Mouse (Mus musculus) embryonic facial prominence, embryonic 12.5 days (tissue): ENCODE measurements around the gene Krt87. TPM values are rescaled to one million over a fixed set of nuclear protein-coding genes. Genes with fewer than 3 reads are reported as not detected.

ENCODE experiments used
- ATAC-seq: fragments of 200-750 bp; cut with Nextera tagmentation; 2 replicates; pipeline ENCODE4 v1.8.0; 2017; ENCODE audit not compliant: insufficient number of reproducible peaks, insufficient read depth, low FRiP score, low TSS enrichment
- H3K27ac ChIP-seq: fragments of 300-500 bp; sonication (generic); 2 replicates; pipeline ENCODE4 v1.5.1; 2016; ENCODE audit warnings: mild to moderate bottlenecking
- H3K27me3 ChIP-seq: fragments of 300-500 bp; sonication (generic); 2 replicates; pipeline ENCODE4 v1.6.1; 2016; ENCODE audit warnings: mild to moderate bottlenecking, moderate library complexity
- H3K36me3 ChIP-seq: fragments of 300-500 bp; sonication (generic); 2 replicates; pipeline ENCODE4 v1.6.1; 2016; ENCODE audit warnings: mild to moderate bottlenecking
- H3K4me1 ChIP-seq: fragments of 300-500 bp; sonication (generic); 2 replicates; pipeline ENCODE4 v1.6.1; 2016
- H3K4me2 ChIP-seq: fragments of 300-500 bp; sonication (generic); replicated peaks from 2 replicates; pipeline ENCODE4 v1.6.1; 2016; ENCODE audit warnings: mild to moderate bottlenecking, moderate library complexity
- H3K4me3 ChIP-seq: fragments of 300-500 bp; sonication (generic); 2 replicates; pipeline ENCODE4 v1.5.1; 2016; ENCODE audit warnings: mild to moderate bottlenecking
- H3K9ac ChIP-seq: fragments of 300-500 bp; sonication (generic); 2 replicates; pipeline ENCODE4 v1.6.1; 2016; ENCODE audit warnings: mild to moderate bottlenecking, moderate library complexity
- H3K9me3 ChIP-seq: fragments of 300-500 bp; sonication (generic); 2 replicates; pipeline ENCODE4 v1.6.1; 2016; ENCODE audit warnings: mild to moderate bottlenecking, moderate library complexity
- WGBS: fragments of 180-500 bp; shearing (Covaris S2); methylation state at CpG from one replicate; pipeline ENCODE4 v1.1.7; 2016; 5-methylcytosine and 5-hydroxymethylcytosine counted together
- polyA plus RNA-seq: library from polyadenylated mRNA; unstranded; fragments of >200 nt; fragmentation: Nextera tagmentation; extraction: Ambion mirVana; gene quantifications from 2 replicates; pipeline ENCODE4 v1.2.1, GENCODE M21; 2016

Gene Krt87
- polyA plus RNA-seq, 1 experiment from 2014 or later: 0.54 TPM

- Histone ChIP-seq H3K4me2 (no peak overlapping the region), H3K27ac (no peak overlapping the region), H3K4me1 (peaks cover 13% of the 10 kb centered on the region; the same call in 1 of the 2 replicates), H3K4me3 (no peak overlapping the region), H3K27me3 (peaks cover 27% of the 10 kb centered on the region), H3K9ac (no peak overlapping the region), H3K9me3 (no peaks in the 10 kb centered on the region), H3K36me3 (no peaks in the 10 kb centered on the region)
- ATAC-seq: no peak
- WGBS: 32% methylated on average over 11 of the region's 11 CpGs
These were observed 23.6 kb downstream of the Krt87 start for GRCm38 (mm10) chr15:101414807-101415565.

DNA sequence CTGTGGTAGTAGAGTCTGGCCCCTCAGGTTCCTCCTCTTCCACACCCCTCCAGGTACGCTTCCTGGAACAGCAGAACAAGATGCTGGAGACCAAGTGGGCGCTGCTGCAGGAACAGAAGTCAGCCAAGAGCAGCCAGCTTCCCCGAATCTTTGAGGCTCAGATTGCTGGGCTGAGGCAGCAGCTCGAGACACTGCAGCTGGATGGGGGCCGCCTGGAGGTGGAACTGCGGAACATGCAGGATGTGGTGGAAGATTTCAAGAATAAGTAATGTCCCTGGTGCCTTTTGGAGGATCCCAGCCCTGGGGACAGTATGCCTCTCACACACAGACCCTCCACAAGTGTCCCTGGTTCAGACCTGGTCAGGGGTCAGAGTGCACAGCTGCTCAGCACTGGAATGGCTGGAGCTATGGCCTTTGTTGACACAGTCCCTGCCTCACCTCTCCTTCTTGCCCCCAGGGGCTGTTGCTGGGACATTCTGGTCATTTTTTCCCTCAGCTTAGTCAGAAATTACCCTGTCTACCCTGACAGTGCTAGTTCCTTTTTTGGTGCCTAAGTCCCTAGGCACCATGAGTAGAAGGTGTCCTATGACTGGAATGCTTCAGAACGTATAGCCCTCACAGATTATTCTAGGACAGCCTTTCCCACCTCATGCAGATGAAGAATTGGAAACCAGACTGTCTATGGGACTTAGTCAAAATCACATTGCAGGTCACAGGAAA lies 24.5 kb downstream of the Krt87 start:
- Histone ChIP-seq H3K4me2 (no peak overlapping the region), H3K36me3 (no peaks in the 10 kb centered on the region), H3K9me3 (no peaks in the 10 kb centered on the region), H3K27me3 (peaks cover 27% of the 10 kb centered on the region), H3K27ac (no peak overlapping the region), H3K9ac (no peak overlapping the region), H3K4me3 (no peak overlapping the region), H3K4me1 (peaks cover 13% of the 10 kb centered on the region; the same call in 1 of the 2 replicates)
- 19% methylated on average over 7 of the region's 7 CpGs for WGBS
- no peak for ATAC-seq

DNA sequence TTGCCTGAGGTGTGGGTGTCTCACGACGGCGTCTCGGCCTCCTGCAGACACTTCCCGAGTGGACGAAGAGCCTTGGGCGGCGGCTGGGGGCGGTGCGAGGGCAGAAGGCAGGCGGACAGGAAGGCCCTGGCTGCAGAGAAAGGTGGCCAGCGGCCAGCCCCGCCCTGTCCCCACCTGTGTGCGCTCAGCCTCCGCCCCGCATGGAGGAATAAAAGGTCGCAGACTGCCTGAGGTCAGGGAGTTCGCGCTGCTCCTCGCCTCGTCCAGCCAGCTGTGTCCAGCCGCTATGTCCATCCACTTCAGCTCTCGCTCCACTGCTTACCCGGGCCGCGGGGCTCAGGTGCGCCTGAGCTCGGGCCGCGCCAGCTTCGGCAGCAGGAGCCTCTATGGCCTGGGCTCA lies 26.4 kb downstream of the Krt87 start:
- Histone ChIP-seq H3K9ac (peak overlapping the region; percentile 19; the same call in 1 of the 2 replicates), H3K27ac (no peak overlapping the region), H3K36me3 (no peaks in the 10 kb centered on the region), H3K4me2 (peak overlapping the region; percentile 29), H3K27me3 (peaks cover 27% of the 10 kb centered on the region), H3K4me1 (peaks cover 13% of the 10 kb centered on the region; the same call in 1 of the 2 replicates), H3K4me3 (no peak overlapping the region), H3K9me3 (no peaks in the 10 kb centered on the region)
- WGBS: 22% methylated on average over 31 of the region's 31 CpGs
- no peak for ATAC-seq

- Histone ChIP-seq H3K4me1 (peaks cover 13% of the 10 kb centered on the region; the same call in 1 of the 2 replicates), H3K36me3 (no peaks in the 10 kb centered on the region), H3K27ac (peak within 1 kb of the TSS; percentile 4; the same call in 1 of the 2 replicates), H3K9ac (no peak within 1 kb of the TSS), H3K4me3 (no peak within 1 kb of the TSS), H3K27me3 (peaks cover 27% of the 10 kb centered on the region), H3K4me2 (peak within 1 kb of the TSS; percentile 29; the same call in 1 of the 2 replicates), H3K9me3 (no peaks in the 10 kb centered on the region)
- WGBS: 31% methylated on average over 2 of the region's 2 CpGs
- peak; percentile 47; the same call in 1 of the 2 replicates for ATAC-seq
These were observed 27.8 kb downstream of the Krt87 start, which contains the start of gene Krt7 for GRCm38 (mm10) chr15:101410775-101411174. TSS of gene Krt7 (plus strand) at chr15:101411043.

- whole genome bisulfite sequencing: 82% methylated on average over 8 of the region's 8 CpGs
- no peak for ATAC-seq
- H3K36me3 ChIP-seq: no peaks in the 10 kb centered on the region
These were observed 40.3 kb downstream of the Krt87 start for GRCm38 (mm10) chr15:101398269-101398668.

DNA sequence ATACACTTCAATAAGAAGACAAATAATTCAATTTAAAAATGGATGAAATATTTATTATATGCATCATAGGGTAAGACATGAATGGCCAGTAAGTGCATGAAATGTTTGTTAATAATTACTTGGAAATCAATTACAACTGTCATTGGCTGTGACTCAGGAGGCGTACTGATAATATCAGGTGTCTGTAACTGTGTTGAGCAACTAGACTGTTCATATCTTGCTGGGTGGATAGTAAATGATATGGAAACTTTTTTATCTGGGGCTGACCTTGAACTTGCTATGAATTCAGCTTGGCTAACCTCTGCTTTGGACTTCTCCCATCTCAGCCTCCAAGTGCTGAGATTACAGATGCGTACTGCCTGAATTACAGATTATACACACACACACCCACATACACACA lies 40.9 kb downstream of the Krt87 start:
- H3K4me2 ChIP-seq: no peak overlapping the region
- 82% methylated on average over 2 of the region's 2 CpGs for WGBS
- no peaks in the 10 kb centered on the region for H3K27me3 ChIP-seq
- H3K4me1 ChIP-seq: peaks cover 2% of the 10 kb centered on the region
- no peak for ATAC-seq
- no peaks in the 10 kb centered on the region for H3K9me3 ChIP-seq
- no peaks in the 10 kb centered on the region for H3K36me3 ChIP-seq
- no peak overlapping the region for H3K4me3 ChIP-seq
- H3K27ac ChIP-seq: no peak overlapping the region
- no peak overlapping the region for H3K9ac ChIP-seq

More at GRCm38 (mm10) chr15:101398269-101398668, 40.3 kb downstream of the Krt87 start:
- H3K27me3 ChIP-seq: no peaks in the 10 kb centered on the region
- H3K4me2 ChIP-seq: no peak overlapping the region
- no peak overlapping the region for H3K4me3 ChIP-seq
- H3K9ac ChIP-seq: no peak overlapping the region
- H3K9me3 ChIP-seq: no peaks in the 10 kb centered on the region
- peaks cover 4% of the 10 kb centered on the region for H3K4me1 ChIP-seq
- no peak overlapping the region for H3K27ac ChIP-seq

DNA sequence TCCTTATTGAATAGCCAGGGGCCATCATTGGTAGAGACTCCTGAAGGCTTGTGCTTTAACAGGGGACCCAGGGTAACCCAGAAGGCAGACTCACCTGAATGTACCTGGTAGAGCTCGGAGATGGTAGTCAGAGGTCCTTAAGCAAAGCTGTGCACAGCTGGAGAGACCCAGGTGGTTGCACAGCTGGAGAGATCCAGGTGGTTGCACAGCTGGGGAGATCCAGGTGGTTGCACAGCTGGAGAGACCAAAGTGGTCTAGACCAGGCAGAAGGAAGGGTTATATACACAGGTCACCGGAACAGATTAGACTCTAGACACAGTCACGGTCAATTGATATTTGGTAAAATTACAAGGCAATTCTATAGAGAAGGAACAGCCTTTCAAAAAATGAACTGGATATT lies 41.7 kb downstream of the Krt87 start:
- no peaks in the 10 kb centered on the region for H3K36me3 ChIP-seq
- peak overlapping the region; percentile 4; the same call in 1 of the 2 replicates for H3K27ac ChIP-seq
- no peaks in the 10 kb centered on the region for H3K9me3 ChIP-seq
- H3K4me1 ChIP-seq: no peaks in the 10 kb centered on the region; the same call in 1 of the 2 replicates
- WGBS: 69% methylated on average over 3 of the region's 3 CpGs
- no peaks in the 10 kb centered on the region for H3K27me3 ChIP-seq
- H3K9ac ChIP-seq: no peak overlapping the region
- H3K4me3 ChIP-seq: no peak overlapping the region
- no peak overlapping the region for H3K4me2 ChIP-seq
- no peak for ATAC-seq

DNA sequence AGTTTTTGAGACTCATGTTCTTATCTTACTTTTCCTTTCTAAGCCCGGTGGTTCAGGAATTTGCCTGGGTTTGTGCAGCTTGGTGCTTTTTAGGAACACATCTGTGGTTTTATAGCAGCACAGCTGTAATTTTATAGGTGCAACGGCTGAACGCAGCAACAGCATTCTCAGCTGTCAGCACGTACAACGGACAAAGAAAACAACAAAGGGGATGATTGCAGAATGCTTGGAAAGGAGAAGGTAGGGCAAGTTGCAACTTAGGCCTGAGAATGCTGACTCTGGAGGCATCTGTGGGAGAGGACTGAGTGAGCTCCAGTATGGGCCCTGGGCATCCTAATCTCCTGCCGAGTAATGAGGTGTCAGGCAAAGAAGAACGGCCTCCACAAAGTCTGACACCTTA lies 42.1 kb downstream of the Krt87 start:
- no peaks in the 10 kb centered on the region for H3K27me3 ChIP-seq
- H3K9ac ChIP-seq: no peak overlapping the region
- WGBS: 52% methylated on average over 7 of the region's 7 CpGs
- no peaks in the 10 kb centered on the region for H3K9me3 ChIP-seq
- H3K27ac ChIP-seq: peak overlapping the region; percentile 4; the same call in 1 of the 2 replicates
- no peak overlapping the region for H3K4me2 ChIP-seq
- H3K36me3 ChIP-seq: no peaks in the 10 kb centered on the region
- no peaks in the 10 kb centered on the region; the same call in 1 of the 2 replicates for H3K4me1 ChIP-seq
- H3K4me3 ChIP-seq: no peak overlapping the region
- no peak for ATAC-seq

DNA sequence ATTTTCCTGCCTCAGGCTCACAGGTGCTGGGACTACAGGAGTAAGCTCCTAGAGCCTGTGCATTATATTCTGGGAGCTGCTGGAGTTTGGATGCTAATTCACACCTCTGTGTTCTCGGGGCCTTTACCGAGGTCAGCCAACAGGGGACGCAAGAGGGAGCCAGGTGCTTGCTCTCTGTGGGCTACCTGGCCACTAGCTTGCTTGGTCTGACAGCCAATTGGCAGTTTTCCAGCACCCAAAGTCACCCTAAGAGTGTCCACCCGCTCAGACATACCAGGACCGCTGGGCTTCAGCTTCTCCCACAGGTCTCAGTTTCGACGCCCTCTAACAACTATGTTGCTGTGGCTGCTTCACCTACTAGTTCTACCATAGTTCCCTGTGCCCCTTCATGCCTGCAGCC lies 43.7 kb downstream of the Krt87 start:
- no peaks in the 10 kb centered on the region for H3K9me3 ChIP-seq
- 60% methylated on average over 7 of the region's 7 CpGs for WGBS
- no peak overlapping the region for H3K9ac ChIP-seq
- no peaks in the 10 kb centered on the region for H3K36me3 ChIP-seq
- H3K4me3 ChIP-seq: no peak overlapping the region
- no peaks in the 10 kb centered on the region for H3K27me3 ChIP-seq
- no peak overlapping the region for H3K27ac ChIP-seq
- no peak overlapping the region for H3K4me2 ChIP-seq
- H3K4me1 ChIP-seq: no peaks in the 10 kb centered on the region; the same call in 1 of the 2 replicates
- ATAC-seq: no peak

DNA sequence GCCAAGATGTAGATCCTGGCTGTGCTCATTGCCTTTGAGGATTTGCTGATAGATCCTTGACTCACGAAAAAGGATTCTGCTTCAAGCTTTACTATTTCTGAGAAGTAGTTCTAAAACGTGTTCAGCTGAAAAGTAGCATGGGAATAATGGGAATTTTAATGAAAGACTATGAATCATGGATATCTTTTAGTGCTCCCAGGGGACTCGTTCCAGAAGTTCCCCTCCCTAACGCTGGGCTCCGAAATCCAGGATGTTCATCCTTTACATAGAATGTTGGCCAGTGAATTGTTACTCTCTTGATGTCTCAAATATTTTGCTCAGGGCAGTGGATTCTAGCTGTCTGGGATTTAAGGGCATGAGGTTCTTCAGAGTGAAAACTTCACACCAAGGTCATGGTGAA lies 46.4 kb downstream of the Krt87 start:
- H3K27ac ChIP-seq: no peak overlapping the region
- H3K36me3 ChIP-seq: no peaks in the 10 kb centered on the region
- 80% methylated on average over 5 of the region's 5 CpGs for WGBS
- no peak for ATAC-seq
- H3K4me2 ChIP-seq: no peak overlapping the region
- H3K4me1 ChIP-seq: no peaks in the 10 kb centered on the region; the same call in 1 of the 2 replicates
- no peaks in the 10 kb centered on the region for H3K27me3 ChIP-seq
- no peaks in the 10 kb centered on the region for H3K9me3 ChIP-seq
- no peak overlapping the region for H3K9ac ChIP-seq
- H3K4me3 ChIP-seq: no peak overlapping the region

GRCm38 (mm10) chr15:101390203-101390602 lies 48.4 kb downstream of the Krt87 start:
- H3K27me3 ChIP-seq: no peaks in the 10 kb centered on the region
- H3K36me3 ChIP-seq: no peaks in the 10 kb centered on the region
- H3K27ac ChIP-seq: no peak overlapping the region
- H3K4me3 ChIP-seq: no peak overlapping the region
- no peak overlapping the region for H3K4me2 ChIP-seq
- no peak overlapping the region for H3K9ac ChIP-seq
- no peaks in the 10 kb centered on the region for H3K9me3 ChIP-seq
- 89% methylated on average over 5 of the region's 5 CpGs for WGBS
- no peak for ATAC-seq
- H3K4me1 ChIP-seq: no peaks in the 10 kb centered on the region
